Mouse (Mus musculus): ENCODE results near the gene Baiap3.

DNA sequence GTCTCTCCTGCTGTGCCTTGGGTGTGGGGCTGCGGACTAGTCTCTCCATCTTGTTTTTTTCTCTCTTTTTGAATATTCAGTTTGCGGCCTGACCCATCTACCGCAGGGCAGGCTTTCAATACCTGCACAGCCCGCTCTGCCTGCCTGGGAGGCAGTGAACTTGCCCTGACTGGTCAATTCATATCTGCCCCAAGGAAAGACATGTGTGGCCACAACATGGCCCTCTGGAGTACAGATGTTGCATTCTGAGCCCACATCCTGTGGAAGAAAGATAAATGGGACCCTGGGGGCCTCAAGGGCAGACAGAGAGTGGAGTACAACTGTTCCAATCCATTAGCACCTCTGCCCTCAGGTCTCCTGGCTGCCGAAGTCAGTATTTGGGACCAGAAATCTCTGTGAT is 41.9 kb upstream of the Baiap3 start, which contains the start of gene Prss34:
- TF ChIP-seq CTCF (IDR thresholded peaks at IDR 0.05; ENCODE audit: insufficient read depth, low read length): no peak
- no peak for TF ChIP-seq POLR2A (IDR thresholded peaks at IDR 0.05; ENCODE audit: borderline replicate concordance, extremely low read depth, low read depth, low read length)

Measured in lung, adult 2 months (tissue).